Mouse (Mus musculus): Measurements from ENCODE around the gene Phxr2. TPM values are rescaled to one million over a fixed set of nuclear protein-coding genes. Genes with fewer than 3 reads are reported as not detected.
"Not testable (repeated sequence)": the region's sequence is repeated elsewhere in the genome, so short reads cannot be mapped to it uniquely, and the experiment has no call there.

The Phxr2 gene
- polyA plus RNA-seq, 1 experiment from 2014 or later = not detected

DNA sequence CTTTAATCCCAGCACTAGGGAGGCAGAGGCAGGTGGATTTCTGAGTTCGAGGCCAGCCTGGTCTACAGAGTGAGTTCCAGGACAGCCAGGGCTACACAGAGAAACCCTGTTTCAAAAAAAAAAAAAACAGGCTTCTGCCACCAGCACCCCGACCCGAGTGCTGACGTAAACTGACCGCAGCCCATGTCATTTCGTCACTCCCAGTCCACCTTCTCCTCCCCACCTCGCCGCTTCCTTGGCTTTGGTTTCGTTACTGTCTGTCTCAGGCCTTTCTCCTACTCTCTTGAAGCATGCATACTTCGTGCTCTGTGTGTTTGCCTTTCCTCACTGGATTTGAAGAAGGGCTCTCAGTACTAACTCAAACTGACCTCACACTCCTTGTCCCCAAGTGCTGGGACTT is 31.6 kb upstream of the Phxr2 start:
- not testable (repeated sequence) for H3K9ac ChIP-seq; H3K27ac ChIP-seq; H3K4me3 ChIP-seq (replicated peaks); H3K4me1 ChIP-seq (replicated peaks); H3K4me2 ChIP-seq (replicated peaks); H3K36me3 ChIP-seq; ATAC-seq; H3K9me3 ChIP-seq; H3K27me3 ChIP-seq (replicated peaks)
- 91% methylated on average over 10 of the region's 10 CpGs for WGBS

DNA sequence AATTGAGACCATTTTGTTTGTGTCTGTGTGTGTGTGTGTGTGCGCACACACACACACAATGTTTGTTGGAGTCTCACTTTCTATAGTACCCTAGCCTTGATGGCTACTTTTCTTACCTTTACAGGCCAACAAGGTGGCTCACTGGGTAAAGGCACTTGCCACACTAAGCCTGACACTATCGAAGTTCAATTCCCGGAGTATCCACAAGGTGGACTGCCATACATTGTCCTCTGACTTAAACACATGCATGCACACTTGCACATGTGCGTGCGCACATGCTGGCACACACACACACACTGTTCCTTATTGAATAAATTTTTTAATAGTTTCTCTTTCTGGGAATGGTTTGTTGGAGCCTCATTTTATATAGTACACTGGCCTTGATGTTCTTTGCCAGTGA is 30.7 kb upstream of the Phxr2 start:
- no peaks in the 10 kb centered on the region for H3K4me1 ChIP-seq (replicated peaks)
- 95% methylated on average over 5 of the region's 5 CpGs for WGBS
- H3K27me3 ChIP-seq (replicated peaks) = no peaks in the 10 kb centered on the region
- no peak overlapping the region for H3K4me3 ChIP-seq (replicated peaks)
- no peaks in the 10 kb centered on the region for H3K9me3 ChIP-seq
- no peaks in the 10 kb centered on the region for H3K36me3 ChIP-seq
- no peak overlapping the region for H3K4me2 ChIP-seq (replicated peaks)
- ATAC-seq = no peak
- H3K27ac ChIP-seq = no peak overlapping the region
- no peak overlapping the region for H3K9ac ChIP-seq

DNA sequence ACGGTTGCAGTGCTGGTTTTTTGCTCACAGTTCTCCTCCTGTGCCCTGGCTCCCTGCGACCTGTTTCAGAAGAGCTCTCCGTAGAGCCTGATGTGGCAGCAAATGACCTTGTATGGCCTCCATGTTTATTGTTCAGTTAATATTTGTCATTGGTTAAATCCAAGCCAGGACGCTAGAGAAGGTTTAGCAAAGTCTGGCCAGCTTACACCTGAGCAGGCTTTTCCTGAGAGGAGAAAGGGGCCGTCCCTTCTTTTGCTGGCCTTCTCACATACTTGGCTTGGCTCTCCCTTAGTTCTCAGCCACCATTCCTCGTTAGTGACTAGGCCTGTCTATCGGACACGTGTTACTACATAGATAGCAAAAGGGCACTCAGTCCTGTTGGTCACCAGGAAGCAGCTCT is 28.5 kb upstream of the Phxr2 start:
- Histone ChIP-seq H3K4me2 (replicated peaks) (no peak overlapping the region), H3K27ac (no peak overlapping the region), H3K4me3 (replicated peaks) (no peak overlapping the region), H3K36me3 (no peaks in the 10 kb centered on the region), H3K9ac (no peak overlapping the region), H3K9me3 (no peaks in the 10 kb centered on the region), H3K4me1 (replicated peaks) (no peaks in the 10 kb centered on the region), H3K27me3 (replicated peaks) (no peaks in the 10 kb centered on the region)
- WGBS = 68% methylated on average over 8 of the region's 8 CpGs
- no peak for ATAC-seq

DNA sequence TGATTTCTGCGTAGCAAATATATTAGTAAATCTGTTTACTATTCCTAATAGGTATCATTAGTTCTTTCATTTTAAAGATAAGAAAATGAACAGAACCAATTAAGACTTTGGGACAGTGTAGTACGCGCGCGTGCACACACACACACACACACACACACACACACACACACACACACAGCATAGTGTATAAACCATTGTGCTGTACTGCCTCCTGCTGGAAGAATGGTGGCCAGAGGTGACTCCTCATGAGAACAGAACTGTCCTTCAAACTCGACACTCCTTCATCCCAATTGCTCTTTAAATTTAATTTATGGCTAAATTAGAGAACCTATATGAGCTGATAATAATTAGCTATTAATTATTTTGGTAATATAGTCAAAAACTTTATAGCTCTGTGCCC is 25.9 kb upstream of the Phxr2 start:
- WGBS = 89% methylated on average over 6 of the region's 6 CpGs
- no peak overlapping the region for H3K27ac ChIP-seq
- peak; percentile 58; the same call in 1 of the 2 replicates for ATAC-seq

DNA sequence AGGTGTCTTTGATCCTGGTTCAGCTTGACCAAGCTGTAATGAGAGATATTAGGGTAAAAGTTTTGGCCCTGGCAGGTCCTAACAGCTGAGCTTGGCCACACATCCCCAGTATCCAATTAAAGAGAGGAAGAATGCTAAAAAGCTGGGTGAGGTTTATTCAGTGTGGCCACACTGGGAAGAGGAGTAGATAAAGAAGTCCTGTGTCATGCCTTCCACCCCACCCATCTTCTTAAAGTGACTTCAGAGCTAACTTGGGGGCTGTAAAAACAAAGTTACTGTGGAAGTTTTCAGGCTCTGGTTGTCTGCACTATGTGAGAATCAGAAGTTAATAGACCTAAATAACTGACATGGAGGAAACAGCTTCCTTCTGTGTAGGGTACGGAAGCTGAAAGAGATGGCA is 25.5 kb upstream of the Phxr2 start:
- WGBS = 98% methylated on average over 1 of the region's 1 CpGs
- Histone ChIP-seq H3K9me3 (no peaks in the 10 kb centered on the region), H3K4me2 (replicated peaks) (no peak overlapping the region), H3K4me3 (replicated peaks) (no peak overlapping the region), H3K4me1 (replicated peaks) (no peaks in the 10 kb centered on the region), H3K27ac (no peak overlapping the region), H3K9ac (no peak overlapping the region), H3K27me3 (replicated peaks) (no peaks in the 10 kb centered on the region), H3K36me3 (no peaks in the 10 kb centered on the region)
- no peak for ATAC-seq

More for the DNA sequence above, 25.9 kb upstream of the Phxr2 start:
- no peaks in the 10 kb centered on the region for H3K27me3 ChIP-seq (replicated peaks)
- no peak overlapping the region for H3K9ac ChIP-seq
- H3K4me3 ChIP-seq (replicated peaks) = no peak overlapping the region
- H3K36me3 ChIP-seq = no peaks in the 10 kb centered on the region
- H3K9me3 ChIP-seq = no peaks in the 10 kb centered on the region
- H3K4me2 ChIP-seq (replicated peaks) = no peak overlapping the region
- no peaks in the 10 kb centered on the region for H3K4me1 ChIP-seq (replicated peaks)

DNA sequence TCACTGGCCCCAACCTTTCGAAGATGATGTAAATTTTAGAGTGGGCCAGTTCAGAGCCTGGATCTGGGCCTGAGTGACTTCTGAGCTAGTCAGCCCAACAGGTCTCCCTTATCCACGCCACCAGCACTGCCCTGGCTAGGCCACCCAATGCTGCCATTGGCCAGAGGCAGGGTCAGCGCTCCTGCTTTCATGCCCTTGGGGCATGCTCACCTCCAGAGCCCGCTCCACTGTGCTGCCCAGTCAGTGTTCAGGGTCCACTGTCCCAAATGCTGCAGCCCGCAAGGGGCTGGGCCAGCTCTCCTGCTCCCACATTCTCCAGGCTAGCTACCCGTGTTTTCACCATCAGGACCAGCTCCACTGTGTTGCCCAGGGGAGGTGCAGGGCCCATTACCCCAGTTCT is 23.9 kb upstream of the Phxr2 start:
- Histone ChIP-seq H3K36me3 (no peaks in the 10 kb centered on the region), H3K27me3 (replicated peaks) (no peaks in the 10 kb centered on the region), H3K9ac (no peak overlapping the region), H3K9me3 (no peaks in the 10 kb centered on the region), H3K27ac (no peak overlapping the region), H3K4me1 (replicated peaks) (no peaks in the 10 kb centered on the region), H3K4me3 (replicated peaks) (no peak overlapping the region), H3K4me2 (replicated peaks) (no peak overlapping the region)
- no peak for ATAC-seq
- 92% methylated on average over 6 of the region's 6 CpGs for WGBS

DNA sequence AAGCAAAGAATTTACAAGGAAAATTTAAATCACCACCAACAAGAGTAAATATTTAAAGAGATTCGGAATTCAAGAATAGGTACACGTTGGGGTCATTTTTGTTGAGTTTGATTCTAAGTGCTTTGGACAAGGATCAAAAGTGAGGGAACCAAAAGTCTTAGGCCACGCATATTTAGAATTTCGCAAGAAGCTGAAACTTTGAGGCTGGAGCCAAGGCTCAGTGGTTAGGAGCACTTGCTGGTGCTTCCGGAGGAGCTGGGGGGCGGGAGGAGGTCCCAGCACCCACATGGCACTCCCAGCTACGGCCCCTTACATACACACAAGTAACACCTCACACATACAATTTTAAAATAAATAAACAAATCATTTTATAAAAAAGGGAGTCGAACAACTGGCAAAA is 20.5 kb upstream of the Phxr2 start:
- H3K9me3 ChIP-seq = no peaks in the 10 kb centered on the region
- ATAC-seq = no peak
- H3K36me3 ChIP-seq = no peaks in the 10 kb centered on the region
- no peak overlapping the region for H3K9ac ChIP-seq
- no peaks in the 10 kb centered on the region for H3K4me1 ChIP-seq (replicated peaks)
- no peak overlapping the region for H3K4me2 ChIP-seq (replicated peaks)
- WGBS = 87% methylated on average over 8 of the region's 8 CpGs
- no peak overlapping the region for H3K27ac ChIP-seq
- no peak overlapping the region for H3K4me3 ChIP-seq (replicated peaks)
- H3K27me3 ChIP-seq (replicated peaks) = no peaks in the 10 kb centered on the region

DNA sequence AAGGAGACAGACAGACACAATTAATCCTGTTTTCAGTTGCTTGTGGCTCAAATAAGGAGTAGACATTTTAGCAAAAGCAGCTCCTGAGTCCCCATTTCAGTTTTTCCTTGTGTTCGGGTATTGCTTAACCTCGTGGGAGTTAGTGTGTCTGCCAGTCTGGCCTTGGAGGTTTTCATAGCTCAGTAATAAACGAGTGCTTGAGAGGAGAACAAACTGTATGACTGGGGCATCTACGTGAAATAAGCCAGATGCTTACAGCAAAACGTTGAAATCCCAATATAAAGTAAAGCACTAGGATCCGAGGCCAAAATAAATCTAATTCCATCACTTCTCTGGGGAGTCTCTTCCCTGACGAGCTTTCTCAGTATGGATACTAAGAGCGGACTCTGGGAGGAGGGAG is 19.5 kb upstream of the Phxr2 start:
- ATAC-seq = no peak
- no peaks in the 10 kb centered on the region for H3K9me3 ChIP-seq
- no peak overlapping the region for H3K9ac ChIP-seq
- H3K4me2 ChIP-seq (replicated peaks) = no peak overlapping the region
- no peaks in the 10 kb centered on the region for H3K36me3 ChIP-seq
- H3K4me1 ChIP-seq (replicated peaks) = no peaks in the 10 kb centered on the region
- H3K27ac ChIP-seq = no peak overlapping the region
- 55% methylated on average over 8 of the region's 8 CpGs for WGBS
- H3K4me3 ChIP-seq (replicated peaks) = no peak overlapping the region
- no peaks in the 10 kb centered on the region for H3K27me3 ChIP-seq (replicated peaks)

DNA sequence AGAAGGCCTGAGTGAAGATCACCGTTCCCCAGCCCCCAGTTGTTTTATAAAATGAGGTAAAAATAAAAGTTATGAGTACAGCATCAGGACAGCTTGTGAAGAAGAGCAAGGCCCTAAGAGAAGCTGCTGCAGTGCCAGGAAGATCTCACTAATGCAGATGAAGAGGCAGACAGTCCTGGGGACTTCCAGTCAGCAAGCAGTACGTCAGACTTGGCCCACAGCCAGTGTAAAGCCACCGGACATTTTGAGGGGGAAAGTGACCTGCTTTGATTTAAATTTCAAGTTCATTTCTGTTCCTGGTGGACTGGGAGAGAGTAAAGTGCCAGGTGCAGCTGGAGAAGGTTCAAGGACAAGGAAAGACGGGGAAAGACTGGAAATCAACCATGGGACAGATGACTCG is 10.2 kb upstream of the Phxr2 start:
- WGBS = 63% methylated on average over 5 of the region's 5 CpGs
- Histone ChIP-seq H3K27ac (no peak overlapping the region), H3K36me3 (0 out of 2 replicates have a peak, but pooled peaks cover 2% of the 10 kb centered on the region), H3K9ac (no peak overlapping the region), H3K27me3 (replicated peaks) (no peaks in the 10 kb centered on the region), H3K9me3 (no peaks in the 10 kb centered on the region), H3K4me2 (replicated peaks) (no peak overlapping the region), H3K4me3 (replicated peaks) (no peak overlapping the region), H3K4me1 (replicated peaks) (peaks cover 4% of the 10 kb centered on the region; the same call in 1 of the 2 replicates)
- ATAC-seq = no peak

DNA sequence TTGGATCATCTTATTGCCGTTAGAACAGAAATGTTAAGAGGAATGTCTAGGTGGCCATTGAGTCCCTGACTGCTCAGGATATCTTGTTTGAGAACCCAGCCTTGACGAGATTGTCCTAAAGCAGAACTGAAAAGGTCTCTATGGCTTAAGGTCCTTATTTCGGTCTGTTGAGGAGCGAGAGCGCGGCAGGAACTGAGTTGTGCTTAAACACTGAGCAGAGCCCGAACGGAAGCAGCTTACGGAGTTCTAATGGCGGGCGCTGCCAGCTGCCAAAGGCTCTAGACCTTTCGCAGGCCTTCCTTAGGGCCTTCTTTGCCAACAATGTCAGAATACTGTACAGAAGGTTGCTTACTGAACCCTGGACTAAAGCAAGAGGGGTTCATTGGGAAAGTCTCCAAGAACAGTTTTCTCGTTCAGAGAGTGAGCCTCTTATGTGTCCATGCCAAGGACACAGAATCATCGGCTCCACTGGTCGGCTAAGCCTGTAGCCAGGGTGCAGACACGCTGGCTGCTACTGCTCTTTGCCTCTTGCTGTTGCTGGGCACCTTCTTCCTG is 7.3 kb upstream of the Phxr2 start:
- H3K27me3 ChIP-seq (replicated peaks) = no peaks in the 10 kb centered on the region
- no peak for ATAC-seq
- WGBS = 91% methylated on average over 16 of the region's 16 CpGs
- H3K4me3 ChIP-seq (replicated peaks) = no peak overlapping the region
- H3K4me1 ChIP-seq (replicated peaks) = peaks cover 11% of the 10 kb centered on the region; the same call in 1 of the 2 replicates
- no peak overlapping the region for H3K9ac ChIP-seq
- no peaks in the 10 kb centered on the region for H3K9me3 ChIP-seq
- H3K4me2 ChIP-seq (replicated peaks) = no peak overlapping the region
- H3K27ac ChIP-seq = peak overlapping the region; percentile 30; the same call in 1 of the 2 replicates
- no peaks in the 10 kb centered on the region for H3K36me3 ChIP-seq

DNA sequence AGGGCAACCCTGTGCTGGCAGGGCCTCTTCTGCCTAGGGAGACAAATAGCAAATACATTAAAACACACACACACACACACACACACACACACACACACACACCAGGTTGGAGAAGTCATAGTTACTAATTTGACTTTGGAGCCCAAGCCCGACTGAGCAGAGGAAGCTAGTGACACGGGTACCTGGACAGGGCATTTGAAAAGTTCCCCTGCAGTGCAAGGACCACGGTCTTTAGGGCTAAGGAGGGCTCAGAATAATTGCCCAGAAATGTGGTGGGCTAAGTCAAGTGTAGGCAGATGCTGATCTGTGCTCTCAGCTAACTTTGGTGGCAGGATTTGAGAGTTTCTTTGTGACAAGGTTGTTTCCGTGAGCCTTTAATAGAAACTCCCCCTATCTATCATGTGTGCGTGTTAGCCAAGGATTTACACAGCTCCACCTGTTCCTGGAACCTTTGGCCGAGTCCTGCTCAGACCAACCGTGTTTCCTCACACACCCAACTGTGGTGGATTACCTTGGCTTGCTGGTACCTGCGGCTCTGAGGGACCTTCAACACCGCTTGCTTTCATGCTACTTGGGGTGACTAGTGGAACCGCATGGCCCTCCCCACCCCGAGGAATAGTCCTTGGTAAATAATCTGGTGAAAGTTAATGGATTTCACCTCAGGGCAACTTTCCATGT is 6.6 kb upstream of the Phxr2 start:
- peak; percentile 87 for ATAC-seq
- Histone ChIP-seq H3K4me1 (replicated peaks) (peaks cover 11% of the 10 kb centered on the region; the same call in 1 of the 2 replicates), H3K9me3 (no peaks in the 10 kb centered on the region), H3K36me3 (no peaks in the 10 kb centered on the region), H3K9ac (no peak overlapping the region), H3K27me3 (replicated peaks) (no peaks in the 10 kb centered on the region), H3K27ac (peak overlapping the region; percentile 77), H3K4me3 (replicated peaks) (no peak overlapping the region), H3K4me2 (replicated peaks) (no peak overlapping the region)
- 76% methylated on average over 11 of the region's 11 CpGs for WGBS

DNA sequence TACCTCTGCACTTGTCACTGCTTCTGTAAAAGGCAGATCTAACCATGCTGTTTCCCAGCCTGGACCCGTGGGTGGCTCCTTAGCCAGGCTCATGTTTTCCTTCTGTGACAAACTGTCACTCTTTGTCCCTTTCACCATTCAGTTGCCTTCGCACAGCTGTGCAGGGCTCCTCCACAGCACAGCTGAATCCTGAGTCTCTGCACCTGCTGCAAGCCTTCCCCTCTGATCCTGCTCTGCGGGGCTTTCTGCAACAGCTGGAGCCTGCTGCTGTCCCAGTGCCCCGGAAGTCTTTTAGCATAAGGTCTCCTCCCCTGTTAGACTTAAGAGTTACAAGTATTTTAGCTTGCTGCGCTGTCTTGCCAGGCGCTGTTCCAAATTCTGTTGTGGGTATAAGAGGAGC is 6.1 kb upstream of the Phxr2 start:
- Histone ChIP-seq H3K4me1 (replicated peaks) (peaks cover 11% of the 10 kb centered on the region; the same call in 1 of the 2 replicates), H3K27ac (peak overlapping the region; percentile 77), H3K9ac (no peak overlapping the region), H3K9me3 (no peaks in the 10 kb centered on the region), H3K4me3 (replicated peaks) (no peak overlapping the region), H3K27me3 (replicated peaks) (no peaks in the 10 kb centered on the region), H3K4me2 (replicated peaks) (no peak overlapping the region), H3K36me3 (no peaks in the 10 kb centered on the region)
- no peak for ATAC-seq
- 59% methylated on average over 6 of the region's 6 CpGs for WGBS

DNA sequence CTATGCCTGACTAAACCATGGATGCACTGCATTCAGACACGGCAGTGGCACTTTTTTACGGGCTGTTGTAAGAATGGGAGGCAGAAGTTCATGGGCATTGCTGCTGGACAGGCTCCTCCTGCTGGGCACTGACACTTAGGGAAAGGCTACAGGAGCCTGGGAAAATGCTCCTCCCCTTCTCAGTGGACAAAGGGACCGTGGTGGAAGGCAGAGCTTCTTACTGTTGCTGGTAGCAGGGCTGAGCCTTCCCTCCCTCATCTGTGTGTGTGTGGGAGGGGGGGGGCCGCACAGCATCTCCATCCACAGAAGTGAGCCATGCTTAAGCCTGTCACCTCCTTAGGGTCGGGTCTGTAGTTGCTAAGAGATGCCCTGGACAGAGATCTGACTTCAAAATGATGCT is 5.2 kb upstream of the Phxr2 start:
- Histone ChIP-seq H3K4me2 (replicated peaks) (no peak overlapping the region), H3K4me3 (replicated peaks) (no peak overlapping the region), H3K27me3 (replicated peaks) (no peaks in the 10 kb centered on the region), H3K36me3 (no peaks in the 10 kb centered on the region), H3K27ac (no peak overlapping the region), H3K9ac (no peak overlapping the region), H3K4me1 (replicated peaks) (peaks cover 11% of the 10 kb centered on the region; the same call in 1 of the 2 replicates), H3K9me3 (no peaks in the 10 kb centered on the region)
- WGBS = 66% methylated on average over 5 of the region's 5 CpGs
- ATAC-seq = no peak

Measured in intestine, embryonic 15.5 days (tissue).